Comparison of ENCODE assay signal across 14 mouse cellular contexts in genomic region chr7:117595029-117595695, GRCm38 (mm10).
A peak's percentile ranks its signal among the peaks of the same experiment; 100 is the strongest.
DNase-seq lines count a peak whose midpoint lies in the region; TF ChIP-seq lines count a peak whose summit lies in the region.
"Had no signal": no experiment of that assay in that cellular context is flagged by ENCODE, and none has a peak within 500 bp of the region (broad histone marks: within the 10 kb centered on the region; RNA-seq: fewer than 3 reads in every experiment).

No protein-coding gene starts in this region.

- H3K36me3 ChIP-seq in limb, embryonic 10.5 days: no peaks in the 10 kb centered on the region

- no peak for TF ChIP-seq CTCF in left cerebral cortex, adult 2 months (IDR thresholded peaks at IDR 0.05)

- no peaks in the 10 kb centered on the region for H3K9me3 ChIP-seq in limb, embryonic 10.5 days (replicated peaks)
- H3K9me3 ChIP-seq: embryonic facial prominence, embryonic 10.5 days; megakaryocyte, embryonic 14.5 days had no signal

- no peaks in the 10 kb centered on the region for H3K27me3 ChIP-seq in limb, embryonic 10.5 days (ENCODE audit: low read depth, poor library complexity, severe bottlenecking)
- H3K27me3 ChIP-seq: CH12.LX; megakaryocyte, embryonic 14.5 days had no signal

- intact Hi-C loops in left cerebral cortex, postnatal 4 days (cut with DNase I): no loop called here
- intact Hi-C loops in left cerebral cortex, adult 2 months (cut with DNase I): no loop called here

- WGBS in limb, embryonic 10.5 days: 80% methylated on average over 12 of the region's 12 CpGs

- H3K4me1 ChIP-seq in limb, embryonic 10.5 days: no peaks in the 10 kb centered on the region
- H3K4me1 ChIP-seq: megakaryocyte, embryonic 14.5 days had no signal

- DNase-seq in left cerebral cortex, adult 11 months (ENCODE audit: low spot score): peak; percentile 44
- no peak for DNase-seq in left cerebral cortex, postnatal 4 days
- DNase-seq in frontal cortex, postnatal 36 days (ENCODE audit: low spot score in 2 of 2): peak; percentile 45 to 75
- peak; percentile 38 to 40 for DNase-seq in left cerebral cortex, adult 2 months (ENCODE audit: extremely low spot score in 1 of 2, low spot score in 2 of 2)
- peak; percentile 91 for DNase-seq in telencephalon, adult 2 months (ENCODE audit: low read depth, low spot score)
- DNase-seq in kidney, postnatal 14 days: no peak
- DNase-seq in limb, embryonic 10.5 days (ENCODE audit: low spot score): no peak
- DNase-seq: gastrocnemius, postnatal 14 days; kidney, adult 11 months; kidney, postnatal 36 days; lung, adult 18-20 months had no signal

- no peak overlapping the region for H3K4me3 ChIP-seq in left cerebral cortex, adult 2 months
- no peak overlapping the region for H3K4me3 ChIP-seq in limb, embryonic 10.5 days
- H3K4me3 ChIP-seq: embryonic facial prominence, embryonic 10.5 days; megakaryocyte, embryonic 14.5 days had no signal

- H3K27ac ChIP-seq in left cerebral cortex, adult 2 months: no peak overlapping the region
- no peak overlapping the region for H3K27ac ChIP-seq in limb, embryonic 10.5 days
- H3K27ac ChIP-seq: embryonic facial prominence, embryonic 10.5 days had no signal

Comparison
In these comparisons a context has a peak if more than half of its experiments do, and no peak if none do; other contexts are left out.
1. DNase-seq: peak in left cerebral cortex, adult 11 months (single experiment), frontal cortex, postnatal 36 days (2 of 2), left cerebral cortex, adult 2 months (2 of 2) and telencephalon, adult 2 months (single experiment); none in left cerebral cortex, postnatal 4 days (single experiment), kidney, postnatal 14 days (single experiment) and limb, embryonic 10.5 days (single experiment).